Mouse (Mus musculus) Patski (cell line): ENCODE measurements around the gene Trim62. TPM values are rescaled to one million over a fixed set of nuclear protein-coding genes. Genes with fewer than 3 reads are reported as not detected.

Experiments
- ATAC-seq: fragments of 100-300 bp; one replicate; pipeline ENCODE4 v1.8.0; 2021
- CTCF ChIA-PET: fragments of 350-600 bp; sonication (Branson Sonifier 250); formaldehyde crosslinking; loops from one replicate; lab custom pipeline; 2022; ENCODE audit warnings: inconsistent platforms; lab: Charles Lee
- POLR2A ChIA-PET: fragments of 350-600 bp; sonication (Branson Sonifier 250); formaldehyde crosslinking; loops from one replicate; lab custom pipeline; 2022; ENCODE audit warnings: antibody characterized with exemption, inconsistent platforms; lab: Charles Lee
- DNase-seq: peaks from one replicate; pipeline ENCODE4 v3.0.0-alpha.2; 2011; ENCODE audit warnings: low read depth, low spot score
- H3K27me3 ChIP-seq: fragments of 371-371 bp; one replicate; pipeline ENCODE4 v1.5.1; 2021
- CTCF ChIP-seq: fragments of 100-300 bp; IDR thresholded peaks from one replicate; pipeline ENCODE4 v1.5.1; 2021
- in situ Hi-C: fragments of 300-500 bp; cut with MboI; formaldehyde crosslinking; loops from 3 replicates; pipeline ENCODE4 v1.11.1; 2018; ENCODE audit warnings: low pct_unique_long_range_greater_than_20kb, mixed read lengths
- polyA plus RNA-seq: library from polyadenylated mRNA; unstranded; gene quantifications from one replicate; pipeline ENCODE4 v1.2.3, GENCODE M21; 2021

Trim62 gene
- polyA plus RNA-seq = 2.2 TPM

DNA sequence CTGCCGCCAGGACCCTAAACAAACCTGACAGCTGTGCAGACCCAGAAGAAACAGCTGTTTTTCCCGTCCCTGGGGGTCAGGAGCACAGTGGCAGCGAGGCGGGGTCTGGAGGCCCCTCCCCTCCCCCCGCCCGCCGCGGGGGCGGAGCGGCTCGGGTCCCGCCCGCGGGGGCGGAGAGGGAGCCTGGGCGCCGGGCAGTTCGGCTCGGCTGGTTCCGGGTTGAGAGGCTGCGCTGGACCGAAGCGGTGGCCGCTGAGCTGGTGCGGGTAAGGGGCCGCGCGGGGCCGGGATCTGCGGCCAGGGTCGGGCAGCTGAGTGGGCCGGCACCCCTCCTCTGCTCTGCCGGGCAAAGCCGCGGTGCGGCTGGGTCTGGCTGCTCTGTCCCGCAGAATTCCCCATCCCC lies at the start of gene Trim62:
Trim62 (plus strand) TSS at position 202 of the 403 bp plus-strand sequence.
- no peak for TF ChIP-seq CTCF
- peak; percentile 88 for ATAC-seq
- POLR2A ChIA-PET = no interaction called here
- H3K27me3 ChIP-seq = no peaks in the 10 kb centered on the region
- no peak for DNase-seq
- in situ Hi-C loops = no loop called here
- CTCF ChIA-PET = no interaction called here

- DNase-seq (no peak), ATAC-seq (no peak)
- no peak for TF ChIP-seq CTCF
- ChIA-PET POLR2A (no interaction called here), CTCF (no interaction called here)
- no peaks in the 10 kb centered on the region for H3K27me3 ChIP-seq
- in situ Hi-C loops = no loop called here
Observed at GRCm38 (mm10) chr4:128838202-128838601, 45.2 kb upstream of the Trim62 start.

DNA sequence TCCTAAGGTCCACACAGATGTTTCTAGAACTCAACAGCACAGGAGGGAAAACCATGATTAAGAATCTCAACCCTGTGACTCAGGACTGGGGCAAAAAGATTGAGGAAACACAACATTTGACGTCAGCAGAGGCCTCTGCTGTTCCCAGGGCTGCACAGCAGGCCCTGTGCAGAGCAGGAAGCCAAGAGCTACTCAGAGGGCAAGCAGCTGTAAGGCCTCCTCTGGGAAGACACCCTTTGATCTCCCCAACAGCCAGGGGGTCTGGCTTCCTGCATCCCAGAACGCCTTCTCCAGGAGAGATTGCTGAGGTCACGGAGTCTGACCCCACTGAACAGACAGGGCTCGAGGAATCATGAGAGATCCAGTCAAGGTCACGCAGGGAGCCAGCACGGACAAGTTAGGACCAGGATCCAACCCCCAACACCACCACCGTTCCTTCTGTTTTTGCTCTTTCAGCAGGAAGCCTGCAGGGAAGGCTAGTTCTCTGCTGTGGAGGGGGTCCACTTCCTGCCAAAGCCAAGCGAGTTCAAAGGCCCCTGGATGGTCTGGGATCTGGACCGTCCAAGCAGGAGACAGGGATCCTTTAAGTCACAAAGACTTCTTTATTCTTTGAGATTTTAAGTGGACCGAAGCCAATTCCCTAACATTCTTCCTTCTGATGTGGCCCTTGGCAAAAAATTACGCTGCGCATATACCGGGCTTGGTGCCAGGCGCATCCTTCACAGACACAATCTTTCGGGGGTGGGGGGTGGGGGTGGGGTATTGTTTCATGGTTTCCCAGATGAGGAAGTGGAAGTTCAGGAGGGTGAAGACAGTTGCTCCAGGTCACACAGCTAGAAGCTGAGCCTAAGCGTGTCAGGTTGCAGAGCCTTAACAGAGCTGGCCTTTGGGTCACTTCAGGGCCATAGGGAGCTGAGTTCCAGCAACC lies 43.3 kb upstream of the Trim62 start:
- DNase-seq (no peak), ATAC-seq (no peak)
- H3K27me3 ChIP-seq = no peaks in the 10 kb centered on the region
- in situ Hi-C loops = no loop called here
- no peak for TF ChIP-seq CTCF
- ChIA-PET POLR2A (interaction anchor here (0.5 kb wide), 1 partner anchor 1828 kb away, joined by 5 read pairs; no protein-coding TSS in a partner anchor), CTCF (interaction anchor here (1.1 kb wide), 1 partner anchor 32 kb away, joined by 3 read pairs; no protein-coding TSS in a partner anchor)

DNA sequence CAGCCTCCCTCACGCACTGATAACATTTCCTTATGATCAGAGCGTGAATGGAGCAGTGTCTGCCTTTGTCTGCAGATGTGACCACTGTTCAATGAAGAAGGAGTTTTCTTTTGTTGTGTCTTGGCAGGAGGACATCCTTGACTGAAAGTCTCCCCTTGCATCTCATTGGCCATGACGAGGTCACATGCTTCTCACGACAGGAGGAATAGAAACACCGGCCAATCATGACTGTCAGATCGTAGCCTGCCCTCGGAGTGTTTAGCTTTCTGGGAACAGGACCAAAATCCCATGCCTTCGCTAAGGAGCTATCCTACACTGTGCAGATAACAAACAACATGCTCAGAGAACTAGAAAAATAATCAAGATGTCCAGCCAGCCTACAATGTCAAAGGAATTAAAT lies 42.1 kb upstream of the Trim62 start:
- no peak for DNase-seq
- in situ Hi-C loops = no loop called here
- TF ChIP-seq CTCF = no peak
- ChIA-PET POLR2A (no interaction called here), CTCF (no interaction called here)
- ATAC-seq = no peak
- H3K27me3 ChIP-seq = no peaks in the 10 kb centered on the region

- in situ Hi-C loops = no loop called here
- DNase-seq (no peak), ATAC-seq (no peak)
- ChIA-PET CTCF (interaction anchor here (0.8 kb wide), 1 partner anchor 11 kb away, joined by 4 read pairs; no protein-coding TSS in a partner anchor), POLR2A (no interaction called here)
- H3K27me3 ChIP-seq = no peaks in the 10 kb centered on the region
- no peak for TF ChIP-seq CTCF
Observed at GRCm38 (mm10) chr4:128844566-128844965, 38.8 kb upstream of the Trim62 start.

GRCm38 (mm10) chr4:128845367-128845973 lies 37.9 kb upstream of the Trim62 start:
- POLR2A ChIA-PET = no interaction called here
- no peak for TF ChIP-seq CTCF
- DNase-seq = no peak
- in situ Hi-C loops = no loop called here
- CTCF ChIA-PET = interaction anchor here (0.8 kb wide), 1 partner anchor 10 kb away, joined by 4 read pairs; no protein-coding TSS in a partner anchor
- no peaks in the 10 kb centered on the region for H3K27me3 ChIP-seq
- no peak for ATAC-seq

GRCm38 (mm10) chr4:128848961-128849360 lies 34.4 kb upstream of the Trim62 start:
- in situ Hi-C loops = no loop called here
- no peak for DNase-seq
- ChIA-PET POLR2A (interaction anchor here (0.6 kb wide), 1 partner anchor 37 kb away, joined by 4 read pairs; no protein-coding TSS in a partner anchor), CTCF (interaction anchor here (1.0 kb wide), 1 partner anchor 32 kb away, joined by 3 read pairs; no protein-coding TSS in a partner anchor)
- H3K27me3 ChIP-seq = no peaks in the 10 kb centered on the region
- TF ChIP-seq CTCF = no peak
- no peak for ATAC-seq

GRCm38 (mm10) chr4:128849686-128850085 lies 33.7 kb upstream of the Trim62 start:
- DNase-seq (no peak), ATAC-seq (no peak)
- no peak for TF ChIP-seq CTCF
- CTCF ChIA-PET = no interaction called here
- no peaks in the 10 kb centered on the region for H3K27me3 ChIP-seq
- in situ Hi-C loops = loop anchor here (5.0 kb wide), 1 partner anchor 37 kb away; no protein-coding TSS in a partner anchor
- POLR2A ChIA-PET = no interaction called here

- DNase-seq = no peak
- no peak for TF ChIP-seq CTCF
- ATAC-seq = no peak
- no peaks in the 10 kb centered on the region for H3K27me3 ChIP-seq
- ChIA-PET CTCF (no interaction called here), POLR2A (interaction anchor here (0.6 kb wide), 1 partner anchor 252 kb away, joined by 9 read pairs; no protein-coding TSS in a partner anchor)
- in situ Hi-C loops = loop anchor here (5.0 kb wide), 1 partner anchor 40 kb away; no protein-coding TSS in a partner anchor
Observed at GRCm38 (mm10) chr4:128852266-128852887, 31.0 kb upstream of the Trim62 start.

DNA sequence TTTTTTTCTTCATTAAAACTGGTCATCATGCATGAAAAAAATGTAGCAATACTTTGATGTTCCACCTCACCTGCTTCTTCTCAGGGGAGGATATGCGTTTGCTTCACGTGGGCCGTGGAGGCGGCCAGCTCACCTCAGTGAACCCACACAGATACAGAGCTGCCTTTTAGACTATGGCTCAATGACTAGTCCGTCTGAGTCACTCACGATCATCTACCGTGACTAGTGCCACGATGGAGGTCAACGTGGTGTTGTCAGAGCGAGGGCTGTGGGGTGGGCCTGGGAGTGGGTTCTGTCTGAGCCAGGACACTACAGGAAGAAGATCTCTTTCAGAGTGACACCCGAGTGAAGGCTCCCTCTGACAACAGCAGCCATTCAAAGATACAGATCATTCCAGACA lies 30.3 kb upstream of the Trim62 start:
- in situ Hi-C loops = loop anchor here (5.0 kb wide), 1 partner anchor 41 kb away; no protein-coding TSS in a partner anchor
- H3K27me3 ChIP-seq = no peaks in the 10 kb centered on the region
- no peak for TF ChIP-seq CTCF
- POLR2A ChIA-PET = interaction anchor here (0.6 kb wide), 1 partner anchor 253 kb away, joined by 9 read pairs; no protein-coding TSS in a partner anchor
- CTCF ChIA-PET = interaction anchor here (0.7 kb wide), 1 partner anchor 142 kb away, joined by 3 read pairs; no protein-coding TSS in a partner anchor
- ATAC-seq (peak; percentile 70), DNase-seq (peak; percentile 42)
